In genomic region chr5:149931574-149932161, GRCm38 (mm10) we compare ENCODE assay signal across 21 mouse cellular contexts.
A peak's percentile ranks its signal among the peaks of the same experiment; 100 is the strongest.
DNase-seq lines count a peak whose midpoint lies in the region; ATAC-seq and TF ChIP-seq lines count a peak whose summit lies in the region.
"Had no signal": no experiment of that assay in that cellular context is flagged by ENCODE, and none has a peak within 500 bp of the region (broad histone marks: within the 10 kb centered on the region; RNA-seq: fewer than 3 reads in every experiment).

No protein-coding gene starts in this region.

- H3K9ac ChIP-seq in hindbrain, embryonic 16.5 days (ENCODE audit: low read depth, low read length) = no peak overlapping the region
- no peak overlapping the region for H3K9ac ChIP-seq in midbrain, postnatal 0 days (replicated peaks; ENCODE audit: low read length, poor library complexity, severe bottlenecking)
- H3K9ac ChIP-seq: embryonic facial prominence, embryonic 12.5 days; heart, embryonic 12.5 days; liver, embryonic 13.5 days had no signal

- no peaks in the 10 kb centered on the region for H3K9me3 ChIP-seq in hindbrain, embryonic 16.5 days (ENCODE audit: control insufficient read depth, low read length)
- H3K9me3 ChIP-seq in midbrain, postnatal 0 days (ENCODE audit: low read length) = no peaks in the 10 kb centered on the region
- H3K9me3 ChIP-seq: embryonic facial prominence, embryonic 12.5 days; heart, embryonic 12.5 days; limb, embryonic 10.5 days; liver, embryonic 13.5 days had no signal

- peak; percentile 5 to 8 for DNase-seq in cerebellum, postnatal 10 days
- DNase-seq in cerebellum, postnatal 14 days = no peak
- DNase-seq in brain, embryonic 14.5 days (ENCODE audit: low read depth) = peak; percentile 21
- peak; percentile 31 for DNase-seq in midbrain, postnatal 0 days (ENCODE audit: low spot score)
- no peak for DNase-seq in gastrocnemius, adult 18-20 months (ENCODE audit: low spot score)
- DNase-seq in adipocyte (ENCODE audit: low spot score) = no peak
- DNase-seq: cerebellum, adult 2 months; heart, postnatal 4 days; kidney, adult 18-20 months; kidney, postnatal 4 days; liver, embryonic 13.5 days; right cerebral cortex, adult 18-20 months; spleen, adult 18-20 months had no signal

- WGBS in hindbrain, embryonic 16.5 days = 32% methylated on average over 9 of the region's 9 CpGs
- WGBS in midbrain, postnatal 0 days = 43% methylated on average over 9 of the region's 9 CpGs

- H3K36me3 ChIP-seq in hindbrain, embryonic 16.5 days (ENCODE audit: control insufficient read depth, insufficient read depth, low read length) = no peaks in the 10 kb centered on the region
- H3K36me3 ChIP-seq in midbrain, postnatal 0 days (ENCODE audit: insufficient read depth, low read length) = no peaks in the 10 kb centered on the region
- H3K36me3 ChIP-seq: embryonic facial prominence, embryonic 12.5 days; heart, embryonic 12.5 days; limb, embryonic 10.5 days; liver, embryonic 13.5 days had no signal

- TF ChIP-seq POLR2A in brain, embryonic 14.5 days (IDR thresholded peaks at IDR 0.05; ENCODE audit: borderline replicate concordance, extremely low read depth, insufficient read depth, insufficient read length, poor library complexity, severe bottlenecking) = no peak

- H3K4me2 ChIP-seq in hindbrain, embryonic 16.5 days (ENCODE audit: low read length) = no peak overlapping the region
- no peak overlapping the region for H3K4me2 ChIP-seq in midbrain, postnatal 0 days (ENCODE audit: low read depth, low read length, poor library complexity, severe bottlenecking)
- H3K4me2 ChIP-seq: embryonic facial prominence, embryonic 12.5 days; heart, embryonic 12.5 days; liver, embryonic 13.5 days had no signal

- no peaks in the 10 kb centered on the region for H3K27me3 ChIP-seq in hindbrain, embryonic 16.5 days (replicated peaks; ENCODE audit: control insufficient read depth, insufficient read depth, low read length)
- no peaks in the 10 kb centered on the region for H3K27me3 ChIP-seq in midbrain, postnatal 0 days (ENCODE audit: insufficient read depth, low read length)
- H3K27me3 ChIP-seq: CH12.LX; embryonic facial prominence, embryonic 12.5 days; heart, embryonic 12.5 days; liver, embryonic 13.5 days; megakaryocyte, embryonic 14.5 days had no signal

- H3K4me3 ChIP-seq in hindbrain, embryonic 16.5 days (ENCODE audit: low read length) = no peak overlapping the region
- no peak overlapping the region for H3K4me3 ChIP-seq in midbrain, postnatal 0 days (ENCODE audit: low read depth, low read length)
- H3K4me3 ChIP-seq: embryonic facial prominence, embryonic 12.5 days; heart, embryonic 12.5 days; limb, embryonic 10.5 days; liver, embryonic 13.5 days; megakaryocyte, embryonic 14.5 days had no signal

- H3K27ac ChIP-seq in hindbrain, embryonic 16.5 days (ENCODE audit: low read depth, low read length) = peak overlapping the region; percentile 6; the same call in 1 of the 2 replicates
- H3K27ac ChIP-seq in midbrain, postnatal 0 days (ENCODE audit: low read depth, low read length) = no peak overlapping the region
- H3K27ac ChIP-seq: embryonic facial prominence, embryonic 12.5 days; limb, embryonic 10.5 days; liver, embryonic 13.5 days; stomach, postnatal 0 days had no signal

- H3K4me1 ChIP-seq in hindbrain, embryonic 16.5 days (ENCODE audit: control insufficient read depth, insufficient read depth, low read depth, low read length) = peaks cover 11% of the 10 kb centered on the region
- H3K4me1 ChIP-seq in midbrain, postnatal 0 days (ENCODE audit: insufficient read depth, low read length) = peaks cover 5% of the 10 kb centered on the region; the same call in 1 of the 2 replicates
- H3K4me1 ChIP-seq: heart, embryonic 12.5 days; liver, embryonic 13.5 days; megakaryocyte, embryonic 14.5 days had no signal

- TF ChIP-seq CTCF in brain, embryonic 14.5 days (IDR thresholded peaks at IDR 0.05; ENCODE audit: borderline replicate concordance, extremely low read depth, insufficient read depth, insufficient read length) = no peak
- no peak for TF ChIP-seq CTCF in midbrain, postnatal 0 days (IDR thresholded peaks at IDR 0.05)

- peak; percentile 60 for ATAC-seq in hindbrain, embryonic 16.5 days
- no peak for ATAC-seq in midbrain, postnatal 0 days (ENCODE audit: low FRiP score)
- no peak for ATAC-seq in CD4-positive, CD25-positive, alpha-beta regulatory T cell, adult 4 months

Comparison
In these comparisons a context has a peak if more than half of its experiments do, and no peak if none do; other contexts are left out.
1. DNase-seq: peak in cerebellum, postnatal 10 days (2 of 2), brain, embryonic 14.5 days (single experiment) and midbrain, postnatal 0 days (single experiment); none in cerebellum, postnatal 14 days (0 of 2), gastrocnemius, adult 18-20 months (single experiment) and adipocyte (single experiment).